12 mouse cellular contexts compared by ENCODE assay signal in the genomic region with DNA sequence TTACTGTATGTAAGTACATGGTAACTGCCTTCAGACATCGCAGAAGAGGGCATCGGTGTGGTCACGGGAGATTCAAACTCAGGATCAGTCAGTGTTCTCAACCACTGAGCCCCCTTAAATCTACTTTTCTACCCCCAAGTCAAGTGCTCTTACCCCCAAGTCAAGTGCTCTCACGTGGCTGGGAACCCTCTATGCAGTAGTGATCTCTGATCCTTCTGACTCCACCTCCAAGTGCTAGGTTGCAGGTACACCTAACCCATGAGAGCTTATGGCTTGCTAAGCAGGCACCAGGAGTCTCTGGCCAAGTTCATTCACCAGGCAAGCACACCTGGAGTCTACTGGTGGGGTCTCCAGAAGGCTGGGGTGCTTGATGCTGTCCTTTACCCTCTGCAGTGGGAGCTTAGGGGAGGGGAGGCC. TPM values are rescaled to one million over a fixed set of nuclear protein-coding genes. Genes with fewer than 3 reads are reported as not detected.
DNase-seq lines count a peak whose midpoint lies in the region; ATAC-seq lines count a peak whose summit lies in the region.
"Had no signal": no experiment of that assay in that cellular context is flagged by ENCODE, and none has a peak within 500 bp of the region (broad histone marks: within the 10 kb centered on the region; RNA-seq: fewer than 3 reads in every experiment).

No protein-coding gene starts in this region.

- H3K27me3 ChIP-seq in lung, embryonic 15.5 days, result no peaks in the 10 kb centered on the region
- no peaks in the 10 kb centered on the region for H3K27me3 ChIP-seq in forebrain, embryonic 15.5 days
- no peaks in the 10 kb centered on the region for H3K27me3 ChIP-seq in neural tube, embryonic 11.5 days (ENCODE audit: control insufficient read depth, insufficient read depth, low read length)
- H3K27me3 ChIP-seq: heart, embryonic 15.5 days had no signal

- no peak overlapping the region for H3K9ac ChIP-seq in lung, embryonic 15.5 days
- H3K9ac ChIP-seq in forebrain, embryonic 15.5 days (replicated peaks), result no peak overlapping the region
- no peak overlapping the region for H3K9ac ChIP-seq in neural tube, embryonic 11.5 days (ENCODE audit: low read length)

- DNase-seq in lung, postnatal 36 days, result no peak
- DNase-seq in R1 (ENCODE audit: low read depth, low spot score), result peak; percentile 91
- DNase-seq in neural tube, embryonic 11.5 days (ENCODE audit: low spot score), result no peak
- no peak for DNase-seq in testis, postnatal 14 days (ENCODE audit: low spot score)
- no peak for DNase-seq in urinary bladder, postnatal 36 days (ENCODE audit: low spot score in 2 of 2)
- no peak for DNase-seq in adrenal gland, postnatal 10 days
- DNase-seq: cerebellum, adult 8-10 months had no signal

- H3K4me1 ChIP-seq in lung, embryonic 15.5 days, result peaks cover 15% of the 10 kb centered on the region
- H3K4me1 ChIP-seq in forebrain, embryonic 15.5 days, result peaks cover 20% of the 10 kb centered on the region
- H3K4me1 ChIP-seq in neural tube, embryonic 11.5 days (ENCODE audit: control insufficient read depth, insufficient read depth, low read length), result peaks cover 7% of the 10 kb centered on the region; the same call in 1 of the 2 replicates

- H3K27ac ChIP-seq in lung, embryonic 15.5 days, result peak overlapping the region; percentile 34; the same call in 1 of the 2 replicates
- 0 out of 2 replicates have a peak overlapping the region, but pooled peaks have one; percentile 11 for H3K27ac ChIP-seq in forebrain, embryonic 15.5 days (replicated peaks)
- no peak overlapping the region for H3K27ac ChIP-seq in neural tube, embryonic 11.5 days (ENCODE audit: low read depth, low read length)
- H3K27ac ChIP-seq: heart, embryonic 15.5 days; layer of hippocampus, adult 2 months had no signal

- H3K36me3 ChIP-seq in lung, embryonic 15.5 days, result peaks cover 18% of the 10 kb centered on the region
- H3K36me3 ChIP-seq in forebrain, embryonic 15.5 days, result peaks cover 15% of the 10 kb centered on the region
- peaks cover 11% of the 10 kb centered on the region for H3K36me3 ChIP-seq in neural tube, embryonic 11.5 days (ENCODE audit: control insufficient read depth, insufficient read depth, low read length)

- no peak for ATAC-seq in lung, embryonic 15.5 days (ENCODE audit: borderline replicate concordance, extremely low read depth, low FRiP score, low TSS enrichment)
- ATAC-seq in forebrain, embryonic 15.5 days (replicated peaks), result 0 out of 2 replicates have a peak, but pooled peaks have one; percentile 4
- ATAC-seq in neural tube, embryonic 11.5 days (ENCODE audit: insufficient read depth, low FRiP score, low TSS enrichment), result 0 out of 2 replicates have a peak, but pooled peaks have one; percentile 5

- 27% methylated on average over 4 of the region's 4 CpGs for WGBS in lung, embryonic 15.5 days
- 33% methylated on average over 4 of the region's 4 CpGs for WGBS in forebrain, embryonic 15.5 days
- WGBS in neural tube, embryonic 11.5 days, result 31% methylated on average over 4 of the region's 4 CpGs

- H3K4me3 ChIP-seq in lung, embryonic 15.5 days, result no peak overlapping the region
- 0 out of 2 replicates have a peak overlapping the region, but pooled peaks have one; percentile 1 for H3K4me3 ChIP-seq in forebrain, embryonic 15.5 days
- no peak overlapping the region for H3K4me3 ChIP-seq in neural tube, embryonic 11.5 days (ENCODE audit: low read depth, low read length)
- H3K4me3 ChIP-seq: layer of hippocampus, adult 2 months had no signal

- H3K9me3 ChIP-seq in lung, embryonic 15.5 days, result no peaks in the 10 kb centered on the region
- H3K9me3 ChIP-seq in forebrain, embryonic 15.5 days, result no peaks in the 10 kb centered on the region
- no peaks in the 10 kb centered on the region for H3K9me3 ChIP-seq in neural tube, embryonic 11.5 days (ENCODE audit: control insufficient read depth, low read length)
- H3K9me3 ChIP-seq: heart, embryonic 15.5 days had no signal

- H3K4me2 ChIP-seq in lung, embryonic 15.5 days, result no peak overlapping the region
- H3K4me2 ChIP-seq in forebrain, embryonic 15.5 days (replicated peaks), result no peak overlapping the region
- no peak overlapping the region; the same call in 1 of the 2 replicates for H3K4me2 ChIP-seq in neural tube, embryonic 11.5 days (ENCODE audit: low read depth)

RNA-seq across cellular contexts. Expression of gene Hspa1b, which starts 9.5 kb away (rescaled TPM):
- polyA plus RNA-seq in lung, embryonic 15.5 days (2015; fragmentation: Nextera tagmentation; extraction: Ambion mirVana), result 0.15 and 0.26 TPM in 2 replicates
- polyA plus RNA-seq in forebrain, embryonic 15.5 days (2015; fragmentation: Nextera tagmentation; extraction: Ambion mirVana), result 0.10 and 0.17 TPM in 2 replicates
- polyA plus RNA-seq in neural tube, embryonic 11.5 days (2014; fragmentation: Nextera tagmentation; extraction: Ambion mirVana), result 0.13 and 0.37 TPM in 2 replicates
- 10 to 100 TPM; 16.4 to 32.9 TPM for total RNA-seq in adrenal gland, postnatal 10 days (2021)

RNA-seq across cellular contexts. Expression of gene Neu1, which starts 18.5 kb away (rescaled TPM):
- polyA plus RNA-seq in lung, embryonic 15.5 days (2015; fragmentation: Nextera tagmentation; extraction: Ambion mirVana), result 17.3 and 17.9 TPM in 2 replicates
- 27.9 and 31.0 TPM in 2 replicates for polyA plus RNA-seq in forebrain, embryonic 15.5 days (2015; fragmentation: Nextera tagmentation; extraction: Ambion mirVana)
- polyA plus RNA-seq in neural tube, embryonic 11.5 days (2014; fragmentation: Nextera tagmentation; extraction: Ambion mirVana), result 16.4 and 16.8 TPM in 2 replicates
- 10 to 100 TPM; 18.6 to 24.2 TPM for total RNA-seq in adrenal gland, postnatal 10 days (2021)

RNA-seq across cellular contexts. Expression of gene Gm20481, which starts 20.2 kb away (rescaled TPM):
- not detected in 2 replicates for polyA plus RNA-seq in lung, embryonic 15.5 days (2015; fragmentation: Nextera tagmentation; extraction: Ambion mirVana)
- polyA plus RNA-seq in forebrain, embryonic 15.5 days (2015; fragmentation: Nextera tagmentation; extraction: Ambion mirVana), result not detected in 2 replicates
- not detected in 2 replicates for polyA plus RNA-seq in neural tube, embryonic 11.5 days (2014; fragmentation: Nextera tagmentation; extraction: Ambion mirVana)
- total RNA-seq in adrenal gland, postnatal 10 days (2021), result not detected
- total RNA-seq: layer of hippocampus, adult 2 months had no signal
- polyA plus RNA-seq: heart, embryonic 15.5 days; lung, embryonic 16.5 days had no signal

RNA-seq across cellular contexts. Expression of gene Hspa1a, which starts 22.4 kb away (rescaled TPM):
- 3.4 and 3.8 TPM in 2 replicates for polyA plus RNA-seq in lung, embryonic 15.5 days (2015; fragmentation: Nextera tagmentation; extraction: Ambion mirVana)
- 3.6 and 3.7 TPM in 2 replicates for polyA plus RNA-seq in forebrain, embryonic 15.5 days (2015; fragmentation: Nextera tagmentation; extraction: Ambion mirVana)
- polyA plus RNA-seq in neural tube, embryonic 11.5 days (2014; fragmentation: Nextera tagmentation; extraction: Ambion mirVana), result 1.1 and 1.9 TPM in 2 replicates
- total RNA-seq in adrenal gland, postnatal 10 days (2021), result 10 to 100 TPM in 1 of 2 experiments, 1 to 10 TPM in 1; 7.3 to 13.6 TPM

RNA-seq across cellular contexts. Expression of gene Hspa1l, which starts 22.9 kb away (rescaled TPM):
- polyA plus RNA-seq in lung, embryonic 15.5 days (2015; fragmentation: Nextera tagmentation; extraction: Ambion mirVana), result 0.45 and 0.79 TPM in 2 replicates
- 1.5 TPM in 2 replicates for polyA plus RNA-seq in forebrain, embryonic 15.5 days (2015; fragmentation: Nextera tagmentation; extraction: Ambion mirVana)
- 1.8 and 2.0 TPM in 2 replicates for polyA plus RNA-seq in neural tube, embryonic 11.5 days (2014; fragmentation: Nextera tagmentation; extraction: Ambion mirVana)
- total RNA-seq in adrenal gland, postnatal 10 days (2021), result 1 to 10 TPM in 1 of 2 experiments, under 1 TPM in 1; 0.75 to 1.4 TPM
